Mouse (Mus musculus): Measurements from ENCODE around the gene Ung. TPM values are rescaled to one million over a fixed set of nuclear protein-coding genes. Genes with fewer than 3 reads are reported as not detected.

Gene Ung
- total RNA-seq, 2 experiments from 2014 or later, result 34.0 to 40.7 TPM

- DNase-seq, result peak; percentile 80
Observed at GRCm38 (mm10) chr5:114131521-114131840, 1.3 kb downstream of the Ung start.

GRCm38 (mm10) chr5:114132841-114133240, 2.7 kb downstream of the Ung start:
- no peak for DNase-seq

- peak; percentile 81 for DNase-seq
Observed at GRCm38 (mm10) chr5:114134091-114134534, 3.9 kb downstream of the Ung start.

GRCm38 (mm10) chr5:114135516-114135915, 5.3 kb downstream of the Ung start:
- no peak for DNase-seq

GRCm38 (mm10) chr5:114137481-114138276, 7.5 kb downstream of the Ung start:
- DNase-seq, result peak; percentile 56

GRCm38 (mm10) chr5:114138277-114139164, 8.3 kb downstream of the Ung start:
- peak; percentile 48 for DNase-seq

GRCm38 (mm10) chr5:114139175-114139574, 9.0 kb downstream of the Ung start:
- DNase-seq, result peak; percentile 95

GRCm38 (mm10) chr5:114146028-114146888, 16.1 kb downstream of the Ung start, which contains the start of gene Acacb:
Gene Acacb, plus strand, starts transcription at chr5:114146535.
- peak; percentile 66 for DNase-seq

- DNase-seq, result no peak
Observed at GRCm38 (mm10) chr5:114147043-114147972, 17.1 kb downstream of the Ung start.

GRCm38 (mm10) chr5:114152359-114153092, 22.3 kb downstream of the Ung start:
- DNase-seq, result no peak

GRCm38 (mm10) chr5:114153490-114153889, 23.3 kb downstream of the Ung start:
- DNase-seq, result peak; percentile 49

- no peak for DNase-seq
Observed at GRCm38 (mm10) chr5:114154765-114155164, 24.6 kb downstream of the Ung start.

GRCm38 (mm10) chr5:114155168-114155933, 25.2 kb downstream of the Ung start:
- peak; percentile 54 for DNase-seq

GRCm38 (mm10) chr5:114157236-114157635, 27.1 kb downstream of the Ung start:
- DNase-seq, result no peak

- no peak for DNase-seq
Observed at GRCm38 (mm10) chr5:114161424-114161823, 31.2 kb downstream of the Ung start.

- no peak for DNase-seq
Observed at GRCm38 (mm10) chr5:114162106-114162815, 32.1 kb downstream of the Ung start.

- DNase-seq, result no peak
Observed at GRCm38 (mm10) chr5:114163117-114163696, 33.0 kb downstream of the Ung start.

GRCm38 (mm10) chr5:114170345-114170744, 40.2 kb downstream of the Ung start:
- DNase-seq, result no peak

- no peak for DNase-seq
Observed at GRCm38 (mm10) chr5:114172936-114173335, 42.8 kb downstream of the Ung start.

Data from heart, postnatal 4 days (tissue).